Comparison of ENCODE assay signal across 18 mouse cellular contexts in genomic region chr16:24643024-24643635, GRCm38 (mm10).
"Had no signal": no experiment of that assay in that cellular context is flagged by ENCODE, and none has a peak within 500 bp of the region (broad histone marks: within the 10 kb centered on the region; RNA-seq: fewer than 3 reads in every experiment).

No protein-coding gene starts in this region.

- H3K36me3 ChIP-seq: limb, embryonic 10.5 days; limb, embryonic 13.5 days; neural tube, embryonic 13.5 days; stomach, embryonic 15.5 days had no signal

- H3K9me3 ChIP-seq: limb, embryonic 10.5 days; limb, embryonic 13.5 days; neural tube, embryonic 13.5 days; stomach, embryonic 15.5 days had no signal

- H3K9ac ChIP-seq: limb, embryonic 13.5 days; liver, embryonic 14.5 days; liver, postnatal 0 days; lung, embryonic 14.5 days; neural tube, embryonic 13.5 days; stomach, embryonic 15.5 days had no signal

- ATAC-seq: intestine, postnatal 0 days; liver, postnatal 0 days; lung, postnatal 0 days had no signal

- H3K4me3 ChIP-seq: limb, embryonic 10.5 days; limb, embryonic 13.5 days; myocyte; neural tube, embryonic 13.5 days; stomach, embryonic 15.5 days had no signal

- H3K4me2 ChIP-seq: limb, embryonic 13.5 days; lung, embryonic 14.5 days; neural tube, embryonic 13.5 days; stomach, embryonic 15.5 days had no signal

- DNase-seq: kidney, adult 2 months; kidney, postnatal 10 days; kidney, postnatal 4 days; liver; liver, postnatal 0 days; lung, embryonic 14.5 days; midbrain, embryonic 14.5 days; right cerebral cortex, postnatal 4 days; thymus, postnatal 25 days had no signal

- H3K4me1 ChIP-seq: stomach, embryonic 15.5 days had no signal

- H3K27ac ChIP-seq: limb, embryonic 10.5 days; limb, embryonic 13.5 days; liver, embryonic 14.5 days; macrophage; neural tube, embryonic 13.5 days; stomach, embryonic 15.5 days had no signal

- H3K27me3 ChIP-seq: limb, embryonic 13.5 days; neural tube, embryonic 13.5 days; stomach, embryonic 15.5 days had no signal
